Mouse (Mus musculus) bone marrow, adult 2 months (tissue): Measurements from ENCODE around the gene Ubap1.

ENCODE experiments used
- CTCF ChIP-seq: fragments of 200-500 bp; IDR thresholded peaks from 2 replicates; pipeline ENCODE4 v1.5.1; 2011; ENCODE audit warnings: low read length, control low read depth; ENCODE audit not compliant: control insufficient read depth, insufficient read depth
- POLR2A ChIP-seq: fragments of 200-500 bp; IDR thresholded peaks from 2 replicates; pipeline ENCODE4 v1.6.1; 2011; ENCODE audit warnings: low read depth, mild to moderate bottlenecking, control low read depth, low read length, borderline replicate concordance; ENCODE audit not compliant: control insufficient read depth

DNA sequence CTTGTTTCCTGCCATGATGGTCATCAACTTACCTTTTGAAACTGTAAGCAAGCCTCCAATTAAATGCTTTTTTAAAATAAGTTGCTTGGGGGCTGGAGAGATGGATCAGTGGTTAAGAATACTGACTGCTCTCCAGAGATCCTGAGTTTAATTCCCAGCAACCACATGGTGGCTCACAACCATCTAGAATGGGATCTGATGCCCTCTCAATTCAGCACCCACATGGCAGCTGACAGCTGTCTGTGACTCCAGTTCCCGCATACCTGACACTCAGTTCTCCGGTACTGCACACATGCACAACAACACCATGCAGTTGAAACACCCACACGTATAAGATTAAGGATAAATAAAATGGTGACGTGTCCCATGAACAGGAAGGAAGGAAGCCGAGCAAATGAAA is 30.5 kb upstream of the Ubap1 start:
- TF ChIP-seq CTCF (no peak), POLR2A (no peak)
